Mouse (Mus musculus) adrenal gland, adult 8-10 months (tissue): ENCODE results near the gene Olfr582. TPM values are rescaled to one million over a fixed set of nuclear protein-coding genes. Genes with fewer than 3 reads are reported as not detected.

Experiments
- DNase-seq: peaks from one replicate; pipeline ENCODE4 v3.0.0; 2022
- total RNA-seq, 4 experiments: library from RNA; stranded (reverse); gene quantifications; 2 replicates each; pipeline ENCODE4 v1.2.4; 2022

The Olfr582 gene
- not detected for total RNA-seq

DNA sequence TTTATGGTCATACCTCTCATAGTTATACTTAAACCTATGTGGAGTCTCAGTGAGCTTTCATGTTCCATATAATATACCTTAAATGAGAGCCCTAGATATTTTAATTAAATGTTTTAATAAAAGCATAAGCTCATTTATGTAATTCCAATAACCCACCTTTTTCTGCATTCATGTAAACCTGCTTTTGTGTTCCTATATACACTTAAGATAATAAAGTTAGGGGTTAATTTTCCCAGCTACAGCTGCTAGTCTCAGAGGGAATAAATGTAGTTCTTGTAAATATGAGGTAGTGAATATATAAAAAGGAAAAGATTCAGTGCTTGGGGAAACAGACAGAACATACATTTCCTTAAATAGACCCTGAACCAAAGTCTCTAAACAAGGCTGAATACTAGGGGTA, at the start of gene Olfr582:
Olfr582 (plus strand) TSS at position 301 of the 400 bp plus-strand sequence.
- DNase-seq: no peak

DNA sequence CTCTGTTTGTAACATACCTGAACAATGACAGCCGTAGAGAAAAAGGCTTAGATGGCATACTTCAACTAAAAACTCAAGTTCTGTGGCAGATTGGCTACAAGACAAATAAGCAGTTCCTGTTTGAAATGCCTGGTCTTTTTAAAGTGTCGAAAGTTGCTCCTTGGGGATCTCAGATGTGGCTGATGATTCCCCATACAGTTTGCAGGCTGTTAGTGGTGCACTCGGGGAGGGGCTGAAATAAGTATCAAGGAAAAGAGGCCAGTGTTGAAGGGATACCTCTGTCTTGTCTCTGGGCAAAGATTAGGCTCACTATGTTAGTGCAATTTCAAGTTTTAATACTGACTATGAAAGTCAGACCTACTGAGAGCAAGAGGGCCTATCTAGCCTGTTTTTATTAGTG, 48.6 kb upstream of the Olfr582 start, which contains the start of gene Olfr578:
Olfr578 (minus strand) TSS at position 101 of the 400 bp plus-strand sequence.
- DNase-seq: no peak

DNA sequence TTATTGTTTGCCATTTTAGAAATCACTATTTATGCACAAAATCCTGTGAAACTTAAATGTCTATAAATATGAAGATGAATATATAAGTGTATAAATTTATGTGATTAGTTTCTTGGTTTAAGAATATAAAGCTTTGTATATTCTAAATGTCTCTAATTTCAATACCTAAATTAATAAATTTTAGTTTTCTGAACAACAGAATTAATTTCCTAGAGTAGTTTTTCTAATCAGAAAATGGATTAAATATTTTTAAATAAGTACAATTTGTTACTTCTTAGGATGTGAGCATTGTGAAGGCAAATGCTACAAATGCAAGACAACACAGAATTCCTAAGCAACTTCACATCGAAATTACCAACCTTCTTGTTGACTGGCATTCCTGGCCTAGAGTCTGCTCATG, 13.2 kb downstream of the Olfr582 start, which contains the start of gene Olfr583:
Olfr583 (plus strand) TSS at position 301 of the 400 bp plus-strand sequence.
- DNase-seq: no peak

GRCm38 (mm10) chr7:103081585-103081984, 43.8 kb downstream of the Olfr582 start, which contains the start of gene Olfr584:
Olfr584 (plus strand) TSS chr7:103081885.
- DNase-seq: no peak

Other genes with a start within 250 kb of the Olfr582 start
- not detected for gene Olfr564, start 234.5 kb upstream of the Olfr582 start, total RNA-seq
- gene Olfr566, start 179.3 kb upstream of the Olfr582 start, total RNA-seq: not detected
- gene Olfr568, start 160.9 kb upstream of the Olfr582 start, total RNA-seq: not detected
- gene Olfr569, start 147.1 kb upstream of the Olfr582 start, total RNA-seq: not detected
- gene Olfr570, start 143.4 kb upstream of the Olfr582 start, total RNA-seq: not detected
- under 1 TPM in 1 of 4 experiments, not detected in 3; 0.05 TPM for gene Olfr571, start 120.5 kb upstream of the Olfr582 start, total RNA-seq
- not detected for gene Olfr572, start 113.6 kb upstream of the Olfr582 start, total RNA-seq
- gene Olfr573-ps1, start 95.4 kb upstream of the Olfr582 start, total RNA-seq: not detected
- gene Olfr574, start 89.6 kb upstream of the Olfr582 start, total RNA-seq: 1 to 10 TPM in 2 of 4 experiments, under 1 TPM in 1, not detected in 1; 0.45 to 1.4 (median 1.0) TPM
- not detected for gene Olfr575, start 79.2 kb upstream of the Olfr582 start, total RNA-seq
- not detected for gene Olfr576, start 75.4 kb upstream of the Olfr582 start, total RNA-seq
- not detected for gene Olfr577, start 62.1 kb upstream of the Olfr582 start, total RNA-seq
- not detected for gene Olfr578, start 48.7 kb upstream of the Olfr582 start, total RNA-seq
- gene Olfr583, start 13.3 kb downstream of the Olfr582 start, total RNA-seq: not detected
- not detected for gene Olfr584, start 43.9 kb downstream of the Olfr582 start, total RNA-seq
- gene Olfr585, start 59.7 kb downstream of the Olfr582 start, total RNA-seq: not detected
- gene Olfr586, start 87.6 kb downstream of the Olfr582 start, total RNA-seq: not detected
- gene Olfr588-ps1, start 102.9 kb downstream of the Olfr582 start, total RNA-seq: not detected
- not detected for gene Olfr589, start 118.3 kb downstream of the Olfr582 start, total RNA-seq
- gene Olfr591, start 140.3 kb downstream of the Olfr582 start, total RNA-seq: not detected
- gene Olfr592, start 146.8 kb downstream of the Olfr582 start, total RNA-seq: not detected
- gene Olfr593, start 173.8 kb downstream of the Olfr582 start, total RNA-seq: not detected
- gene Olfr594, start 179.0 kb downstream of the Olfr582 start, total RNA-seq: not detected
- gene Usp17ld, start 214.5 kb downstream of the Olfr582 start, total RNA-seq: not detected